Mouse (Mus musculus) frontal cortex, postnatal 36 days (tissue): ENCODE measurements around the gene Fgr.
"Not testable (repeated sequence)": the region's sequence is repeated elsewhere in the genome, so short reads cannot be mapped to it uniquely, and the experiment has no call there.

Source experiments
- DNase-seq, 2 experiments: peaks; one replicate each; pipeline ENCODE4 v3.0.0; 2022; ENCODE audit warnings: low spot score in 2 of 2

The Fgr gene

DNA sequence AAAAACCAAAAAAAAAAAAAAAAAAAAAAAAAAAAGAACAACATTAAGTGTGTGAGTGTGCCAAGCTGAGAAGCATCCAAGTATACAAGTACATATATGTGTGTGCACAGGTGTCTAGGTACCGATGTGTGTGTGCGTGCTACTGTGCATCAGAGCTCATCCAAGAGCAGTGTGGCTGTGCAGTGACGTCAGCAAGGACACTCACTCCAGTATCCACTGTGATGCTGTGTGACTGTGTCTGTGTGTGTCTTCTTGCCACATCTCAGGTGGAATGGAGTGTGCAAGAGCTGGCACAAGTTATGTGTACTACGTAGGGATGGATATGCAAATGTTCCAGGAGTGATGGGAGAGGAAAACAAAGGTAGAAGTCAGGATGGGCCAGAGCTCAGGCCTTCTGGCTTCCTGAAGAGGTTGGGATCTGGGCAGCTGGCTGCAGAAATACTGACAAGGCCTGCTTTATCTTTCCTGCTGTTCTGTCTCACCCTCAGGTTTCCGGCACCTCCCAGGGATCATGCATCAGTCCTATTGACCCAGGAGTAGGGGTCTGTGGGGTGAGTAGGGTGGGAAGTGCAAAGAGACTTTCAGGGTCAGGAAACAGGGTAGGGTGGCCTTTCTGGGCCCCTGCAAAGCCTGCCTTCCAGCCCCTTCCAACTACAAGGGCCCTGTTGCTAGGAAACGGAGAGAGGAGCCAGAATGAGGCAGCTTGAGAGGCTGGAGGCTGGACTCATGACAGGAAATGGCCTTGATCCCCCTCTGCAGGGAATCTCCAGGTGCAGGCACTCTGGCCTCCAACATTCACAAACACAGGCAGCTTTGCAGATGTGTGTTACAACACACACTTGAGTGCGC, 10.0 kb downstream of the Fgr start:
- peak; percentile 11 to 32 for DNase-seq

DNA sequence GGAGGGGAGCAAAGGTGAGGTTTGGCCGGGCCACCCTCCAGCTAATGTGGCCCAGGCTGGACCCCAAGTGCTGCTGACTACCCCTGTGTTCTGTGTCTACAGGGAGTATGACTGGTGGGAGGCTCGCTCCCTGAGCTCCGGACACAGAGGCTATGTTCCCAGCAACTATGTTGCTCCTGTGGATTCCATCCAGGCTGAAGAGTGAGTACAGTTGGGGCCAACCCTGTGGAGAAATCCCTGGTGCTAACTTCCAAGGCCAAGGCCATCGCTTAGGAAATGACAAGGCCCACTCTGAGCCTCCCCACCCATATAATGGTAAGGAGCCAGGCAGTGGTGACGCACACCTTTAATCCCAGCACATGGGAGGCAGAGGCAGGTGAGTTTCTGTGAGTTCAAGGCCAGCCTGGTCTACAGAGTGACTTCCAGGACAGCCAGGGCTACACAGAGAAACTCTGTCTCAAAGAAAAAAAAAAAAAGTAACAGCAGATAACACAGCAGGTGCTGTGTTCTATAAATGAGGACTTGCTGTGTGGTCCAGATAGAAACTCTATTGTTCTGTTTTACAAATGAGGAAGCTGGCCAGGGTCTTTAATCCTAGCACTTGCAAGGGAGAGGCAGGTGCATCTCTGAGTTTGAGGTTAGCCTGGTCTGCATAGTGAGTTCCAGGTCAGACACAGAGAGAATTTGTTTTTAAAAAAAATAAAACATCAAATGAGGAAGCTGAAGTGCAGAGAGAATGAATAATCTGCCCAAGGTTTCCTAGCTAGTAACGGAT, 14.9 kb downstream of the Fgr start:
- DNase-seq: no peak

- no peak for DNase-seq
Measured at GRCm38 (mm10) chr4:132993553-132993952, 19.7 kb downstream of the Fgr start.

DNA sequence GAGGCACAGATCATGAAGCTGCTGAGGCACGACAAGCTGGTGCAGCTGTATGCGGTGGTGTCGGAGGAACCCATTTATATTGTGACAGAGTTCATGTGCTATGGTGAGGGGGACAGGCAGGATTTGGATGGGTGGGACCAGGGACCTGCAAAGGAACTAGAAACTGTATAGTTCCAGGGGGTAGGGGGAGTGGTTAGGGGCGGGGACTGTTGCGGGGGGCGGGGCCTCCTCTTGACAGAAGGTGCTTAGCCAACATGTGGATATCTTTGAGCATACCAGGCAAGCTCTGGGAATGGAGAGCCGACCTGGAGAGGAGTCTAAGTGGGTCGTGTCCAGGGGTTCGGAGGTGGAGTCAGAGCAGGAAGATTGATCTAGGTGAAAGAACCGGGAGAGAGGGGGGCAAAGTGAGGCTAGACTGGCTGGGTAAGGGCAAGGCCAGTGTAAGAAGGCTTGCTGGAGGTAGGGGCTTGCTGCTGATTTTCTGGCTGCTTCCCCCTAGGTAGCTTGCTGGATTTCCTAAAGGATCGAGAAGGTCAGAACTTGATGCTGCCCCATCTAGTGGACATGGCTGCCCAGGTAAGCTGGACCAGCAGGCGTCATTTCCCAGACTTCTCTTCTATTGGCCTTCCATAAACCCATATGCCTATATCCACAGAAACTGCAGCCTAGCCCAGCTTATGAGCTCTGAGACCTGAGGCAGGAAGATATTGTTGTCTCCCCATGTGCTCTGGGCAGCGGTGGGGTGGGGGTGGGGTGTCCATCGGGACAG, 23.8 kb downstream of the Fgr start:
- no peak for DNase-seq

DNA sequence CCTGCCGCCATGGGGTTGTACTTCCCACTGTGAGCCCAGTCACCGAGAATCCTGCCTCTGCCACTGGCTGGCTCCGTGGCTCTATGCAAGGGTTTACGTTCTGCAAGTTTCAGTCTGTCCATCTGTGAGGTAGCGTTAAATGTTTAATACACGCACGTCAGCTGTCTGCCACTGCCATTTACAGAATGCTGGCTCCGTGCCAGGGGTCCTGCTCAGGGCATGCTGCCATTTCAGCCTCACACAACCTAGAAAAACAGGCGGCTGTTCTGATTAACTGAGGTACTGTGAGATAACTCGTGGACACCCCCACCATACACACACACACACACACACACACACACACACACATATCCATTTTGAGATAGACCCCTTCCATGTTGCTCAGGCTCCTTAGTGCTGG, 29.0 kb downstream of the Fgr start:
- DNase-seq: peak in 1 of 2 experiments; percentile 11

DNA sequence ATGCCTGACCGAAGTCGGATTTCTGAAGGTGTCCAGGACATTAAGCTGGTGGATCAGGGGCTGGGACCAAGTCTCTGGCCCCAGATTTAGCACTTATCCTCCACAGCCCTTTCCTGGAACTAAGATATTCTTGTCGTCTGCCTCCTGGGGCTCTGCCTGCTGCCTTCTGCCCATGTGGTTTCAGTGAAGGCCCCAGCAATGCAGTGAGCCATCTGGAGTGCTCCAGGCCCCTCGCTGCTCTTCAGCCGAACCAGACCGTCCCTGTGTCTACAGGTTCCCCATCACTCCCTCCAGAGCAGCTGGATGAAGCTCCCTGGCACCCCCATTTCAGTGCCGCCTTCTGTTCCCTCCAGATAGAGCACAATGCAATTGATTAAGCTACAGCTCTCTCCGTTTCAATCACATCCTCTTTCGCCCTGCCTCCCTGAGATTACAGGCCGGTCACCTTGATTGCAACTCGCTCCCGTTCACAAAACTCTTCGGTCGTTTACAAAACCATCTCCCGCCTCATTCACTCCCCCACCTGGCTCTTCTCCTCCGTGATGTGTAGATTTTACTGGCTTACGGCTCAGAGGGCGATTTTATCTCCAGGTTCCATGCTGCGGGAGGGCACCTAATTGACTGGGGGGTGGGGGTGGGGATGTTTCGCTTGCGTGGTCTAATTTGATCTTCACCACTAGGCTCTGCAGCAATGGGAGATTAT, 29.6 kb downstream of the Fgr start:
- peak in 1 of 2 experiments; percentile 15 for DNase-seq

DNA sequence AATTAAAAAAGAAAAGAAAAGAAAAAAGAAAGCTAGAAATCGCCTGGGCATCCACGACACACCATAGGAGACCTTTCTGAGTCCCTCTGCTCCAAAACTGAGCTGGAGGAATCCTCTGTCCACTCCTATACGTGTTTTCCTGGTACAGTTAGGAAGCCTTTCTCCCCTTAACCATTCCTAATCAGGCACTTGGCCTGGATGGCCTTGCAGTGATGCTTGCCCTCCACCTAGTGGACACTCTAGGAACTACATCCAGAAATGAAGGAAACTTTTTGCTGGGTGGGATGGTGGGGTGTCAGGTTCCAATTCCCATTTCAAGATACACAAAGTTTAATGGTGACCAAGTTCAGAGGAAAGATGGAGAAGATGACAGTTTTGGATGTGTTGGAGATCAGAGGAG, 31.3 kb downstream of the Fgr start:
- DNase-seq: peak; percentile 75 to 79

DNA sequence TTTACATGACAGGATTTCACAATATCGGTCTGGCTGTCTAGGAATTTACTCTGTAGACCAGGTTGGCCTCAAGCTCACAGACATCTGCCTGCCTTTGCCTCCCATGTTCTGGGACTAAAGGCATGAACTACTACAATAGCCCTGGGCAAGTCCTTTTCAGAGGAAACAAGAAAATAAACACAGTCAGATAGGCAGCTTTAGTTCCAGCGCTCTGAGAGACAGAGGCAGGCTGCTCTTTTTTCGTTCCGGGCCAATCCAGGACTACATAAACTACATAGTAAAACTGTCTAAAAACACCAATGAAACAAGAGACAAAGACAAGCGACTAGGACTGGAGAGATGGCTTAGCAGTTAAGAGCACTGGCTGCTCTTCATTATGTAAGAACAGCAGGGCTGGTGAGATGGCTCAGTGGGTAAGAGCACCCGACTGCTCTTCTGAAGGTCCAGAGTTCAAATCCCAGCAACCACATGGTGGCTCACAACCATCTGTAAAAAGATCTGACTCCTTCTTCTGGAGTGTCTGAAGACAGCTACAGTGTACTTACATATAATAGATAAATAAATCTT, 32.1 kb downstream of the Fgr start:
- DNase-seq: not testable (repeated sequence)

DNA sequence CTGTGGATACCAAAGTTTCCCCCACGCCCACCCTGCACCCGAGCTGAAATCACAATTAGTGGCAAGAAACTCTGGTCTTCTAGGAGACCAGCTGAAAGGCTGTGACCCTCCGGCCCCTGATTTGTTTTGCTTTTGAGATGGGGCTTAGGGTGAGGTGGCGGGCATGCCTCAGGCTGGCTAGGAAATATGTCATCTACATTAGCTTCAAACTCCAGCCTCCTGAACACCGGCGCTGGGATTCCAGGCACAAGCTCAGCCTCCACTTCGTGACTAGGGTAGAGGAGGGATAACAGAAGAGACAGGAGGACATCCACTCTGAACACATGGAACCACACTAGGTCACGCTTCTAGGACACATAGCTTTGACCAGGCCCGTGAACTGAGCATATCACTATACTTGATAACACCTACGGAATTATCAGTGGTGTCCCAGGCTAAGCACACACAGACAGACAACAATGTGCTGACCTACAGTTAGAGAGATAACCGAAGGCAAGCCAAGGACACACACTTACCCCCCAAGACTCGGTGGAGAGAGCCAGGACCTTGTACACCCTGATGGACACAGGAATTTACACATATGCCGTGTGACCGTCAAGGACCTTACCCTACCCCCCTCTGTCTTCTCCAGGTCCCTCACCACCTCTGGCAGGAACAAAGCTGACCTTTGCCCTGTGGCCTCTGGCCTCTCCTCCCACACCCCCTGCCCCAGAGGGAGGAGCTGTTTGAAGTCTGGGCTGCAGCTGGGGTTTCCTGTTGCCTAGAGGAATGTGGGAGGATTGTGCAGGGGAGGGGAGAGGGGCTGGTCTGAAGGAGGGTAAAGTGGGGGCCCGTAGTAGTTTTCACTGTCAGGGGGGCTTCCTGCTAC, 33.9 kb downstream of the Fgr start:
- DNase-seq: no peak

- DNase-seq: peak in 1 of 2 experiments; percentile 55
Measured at GRCm38 (mm10) chr4:133009131-133009530, 35.2 kb downstream of the Fgr start.

GRCm38 (mm10) chr4:133009676-133010075, 35.8 kb downstream of the Fgr start:
- DNase-seq: no peak

- no peak for DNase-seq
Measured at GRCm38 (mm10) chr4:133010611-133011010, 36.7 kb downstream of the Fgr start.

- peak; percentile 93 to 94 for DNase-seq
Measured at GRCm38 (mm10) chr4:133011028-133011820, 37.3 kb downstream of the Fgr start, which contains the start of gene Ahdc1. Gene Ahdc1, plus strand, starts transcription at chr4:133011260.

- DNase-seq: no peak
Measured at GRCm38 (mm10) chr4:133011821-133012775, 38.2 kb downstream of the Fgr start.

- no peak for DNase-seq
Measured at GRCm38 (mm10) chr4:133012776-133013265, 38.9 kb downstream of the Fgr start.

- DNase-seq: peak in 1 of 2 experiments; percentile 56
Measured at GRCm38 (mm10) chr4:133013266-133013891, 39.5 kb downstream of the Fgr start.

DNA sequence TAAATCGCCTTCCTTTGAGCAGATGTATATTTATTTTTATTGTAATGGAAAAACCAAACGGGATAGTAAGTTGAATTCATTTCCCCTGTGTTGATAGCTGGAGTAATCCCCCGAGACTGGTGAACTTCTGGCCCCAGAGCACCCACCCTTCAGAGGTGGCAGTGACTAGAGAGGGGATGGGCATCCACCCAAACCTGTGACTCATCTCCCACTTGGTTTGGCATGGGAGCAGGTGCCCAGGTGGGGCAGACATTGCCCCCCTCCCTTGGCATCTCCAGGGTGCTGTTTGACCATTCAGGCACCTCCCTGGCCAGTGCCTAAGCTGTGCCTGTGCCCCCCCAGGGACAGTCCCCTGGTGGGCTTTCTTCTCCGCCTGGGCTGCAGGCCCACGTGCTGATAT, 40.2 kb downstream of the Fgr start:
- no peak for DNase-seq
